In genomic region chr16:18513508-18513907, GRCm38 (mm10) we compare ENCODE assay signal across 11 mouse cellular contexts.
"Had no signal": no experiment of that assay in that cellular context is flagged by ENCODE, and none has a peak within 500 bp of the region (broad histone marks: within the 10 kb centered on the region; RNA-seq: fewer than 3 reads in every experiment).

No protein-coding gene starts in this region.

- H3K27me3 ChIP-seq: liver, embryonic 13.5 days; midbrain, embryonic 13.5 days; neural tube, embryonic 15.5 days had no signal

- H3K4me2 ChIP-seq: liver, embryonic 13.5 days; midbrain, embryonic 13.5 days; neural tube, embryonic 15.5 days had no signal

- H3K36me3 ChIP-seq: liver, embryonic 13.5 days; midbrain, embryonic 13.5 days; neural tube, embryonic 15.5 days had no signal

- DNase-seq: kidney, adult 18-20 months; kidney, postnatal 25 days; liver; liver, embryonic 13.5 days; liver, postnatal 0 days; lung, postnatal 36 days; right cerebral cortex, postnatal 14 days; thymus, postnatal 4 days had no signal

- H3K27ac ChIP-seq: left cerebral cortex, adult 2 months; liver, embryonic 13.5 days; midbrain, embryonic 13.5 days; neural tube, embryonic 15.5 days had no signal

- H3K9ac ChIP-seq: liver, embryonic 13.5 days; liver, postnatal 0 days; midbrain, embryonic 13.5 days; neural tube, embryonic 15.5 days had no signal

- H3K4me1 ChIP-seq: liver, embryonic 13.5 days; midbrain, embryonic 13.5 days; neural tube, embryonic 15.5 days had no signal

- H3K4me3 ChIP-seq: left cerebral cortex, adult 2 months; liver, embryonic 13.5 days; midbrain, embryonic 13.5 days; neural tube, embryonic 15.5 days had no signal

- H3K9me3 ChIP-seq: liver, embryonic 13.5 days; midbrain, embryonic 13.5 days; neural tube, embryonic 15.5 days had no signal

- ATAC-seq: liver, postnatal 0 days; midbrain, embryonic 13.5 days had no signal
